Mouse (Mus musculus) C2C12 (cell line): ENCODE results near the gene Rufy2.

Source experiments
- CTCF ChIP-seq: IDR thresholded peaks from one replicate; pipeline ENCODE4 v1.5.1; 2011; ENCODE audit not compliant: control insufficient read depth, insufficient read depth, insufficient read length
- MYOG ChIP-seq: IDR thresholded peaks from one replicate; pipeline ENCODE4 v1.6.1; 2011; ENCODE audit not compliant: control insufficient read depth, insufficient read length; ENCODE audit errors: extremely low read depth
- USF1 ChIP-seq: IDR thresholded peaks from one replicate; pipeline ENCODE4 v1.6.1; 2011; ENCODE audit warnings: low read depth, mild to moderate bottlenecking, control low read depth, moderate library complexity

DNA sequence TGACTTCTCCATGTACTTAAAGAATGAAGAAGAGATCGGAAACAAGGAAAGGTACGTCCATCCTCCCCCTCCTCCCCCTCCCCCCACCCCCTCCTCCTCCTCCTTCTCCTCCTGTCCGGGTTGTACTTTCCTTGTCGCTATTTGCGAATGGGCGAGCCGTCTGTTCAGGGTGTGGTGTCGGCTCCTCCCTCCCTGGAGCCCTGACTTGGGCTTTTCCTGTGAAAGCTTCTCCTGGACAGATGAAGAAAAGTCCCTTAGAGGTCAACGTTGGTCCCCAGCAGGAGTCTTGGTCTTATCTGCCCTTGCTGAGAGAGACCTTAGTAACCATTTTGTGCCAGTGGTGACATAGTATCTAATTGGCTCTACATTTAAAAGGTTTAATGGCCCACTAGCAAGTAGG is 14.0 kb downstream of the Rufy2 start:
- TF ChIP-seq MYOG: no peak
- TF ChIP-seq USF1: no peak
- no peak for TF ChIP-seq CTCF
